Mouse (Mus musculus): Measurements from ENCODE around the gene Lrrk2. TPM values are rescaled to one million over a fixed set of nuclear protein-coding genes. Genes with fewer than 3 reads are reported as not detected.

The Lrrk2 gene
- 29.9 TPM for polyA plus RNA-seq (2014; fragmentation: Illumina TruSeq; extraction: RNeasy Lipid Tissue Mini Kit (QIAGEN cat#74804); ENCODE audit: insufficient read depth, low read depth, low replicate concordance)

DNA sequence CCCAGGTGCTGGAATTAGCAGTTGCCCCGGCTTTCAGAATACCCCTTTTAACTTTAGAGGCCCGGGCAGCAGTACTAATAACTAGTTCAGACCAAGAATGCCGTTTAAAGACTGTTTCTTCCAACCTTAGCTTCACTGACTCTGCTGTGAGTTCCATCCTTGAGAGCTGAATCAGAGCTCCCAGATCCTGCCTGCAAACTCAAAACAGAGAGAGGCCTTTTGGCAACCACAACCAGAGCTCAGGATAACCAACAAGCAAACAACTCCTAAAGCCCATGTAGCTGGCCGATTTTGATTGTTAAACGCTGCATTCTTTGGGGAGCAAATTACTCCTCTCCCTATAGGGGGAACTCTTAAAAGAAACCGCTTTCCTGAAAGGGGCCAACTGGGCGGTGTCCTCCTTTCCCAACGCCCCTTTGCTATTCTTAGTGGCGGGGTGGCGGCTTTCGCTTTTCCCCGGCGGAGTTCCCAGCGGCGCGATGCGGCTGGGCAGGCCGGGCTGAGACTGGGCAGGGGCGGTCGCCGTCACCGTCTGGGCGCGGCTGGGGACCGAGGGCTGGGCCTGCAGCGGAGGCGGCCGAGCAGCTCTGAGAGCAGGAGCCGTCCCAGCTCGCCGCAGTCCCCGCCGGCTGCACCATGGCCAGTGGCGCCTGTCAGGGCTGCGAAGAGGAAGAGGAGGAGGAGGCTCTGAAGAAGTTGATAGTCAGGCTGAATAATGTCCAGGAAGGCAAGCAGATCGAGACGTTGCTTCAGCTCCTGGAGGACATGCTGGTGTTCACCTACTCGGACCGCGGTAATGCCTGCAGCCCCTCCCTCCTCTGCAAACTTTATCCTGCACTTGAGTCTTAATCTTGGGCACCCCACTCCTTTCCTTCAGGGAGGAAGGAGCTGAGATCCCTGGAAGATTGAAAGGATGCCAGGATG, at the start of gene Lrrk2:
TSS of gene Lrrk2 (plus strand) at position 531 of the 924 bp plus-strand sequence.

DNA sequence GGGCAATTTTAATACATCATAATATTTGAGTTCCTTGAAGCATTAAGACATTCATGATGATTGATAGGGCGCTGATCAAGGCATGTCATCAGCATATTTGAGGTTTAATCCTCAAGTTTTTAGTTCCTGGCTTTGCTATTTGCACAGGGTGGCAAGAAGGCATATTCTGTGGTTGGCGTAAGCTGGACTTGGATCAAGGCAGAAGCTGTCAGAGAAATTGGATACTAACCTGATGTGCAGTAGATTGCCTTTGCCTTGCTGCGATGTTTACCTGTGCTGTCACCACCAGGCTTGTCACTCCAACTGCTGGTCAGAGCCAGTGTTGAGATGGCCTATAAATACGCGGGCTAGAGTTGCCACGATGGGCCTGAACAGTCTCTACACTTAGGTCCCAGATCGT, 165.0 kb downstream of the Lrrk2 start, which contains the start of gene Smgc:
TSS of gene Smgc (plus strand) at position 301 of the 400 bp plus-strand sequence.

Other genes with a start within 250 kb of the Lrrk2 start
- 0.83 TPM for gene Slc2a13, start 99.9 kb upstream of the Lrrk2 start, polyA plus RNA-seq (2014; fragmentation: Illumina TruSeq; extraction: RNeasy Lipid Tissue Mini Kit (QIAGEN cat#74804); ENCODE audit: insufficient read depth, low read depth, low replicate concordance)
- gene Smgc, start 165.1 kb downstream of the Lrrk2 start, polyA plus RNA-seq (2014; fragmentation: Illumina TruSeq; extraction: RNeasy Lipid Tissue Mini Kit (QIAGEN cat#74804); ENCODE audit: insufficient read depth, low read depth, low replicate concordance) = not detected

All from lung, adult 10 weeks (tissue).